Mouse (Mus musculus) erythroblast, embryonic 14.5 days (primary cell): Measurements from ENCODE around the gene Mfsd7a.

Experiments
- GATA1 ChIP-seq: IDR thresholded peaks from 2 replicates; pipeline ENCODE4 v1.6.1; 2012; ENCODE audit warnings: low read length, inconsistent platforms, mixed read lengths
- TAL1 ChIP-seq: IDR thresholded peaks from 3 replicates; pipeline ENCODE4 v1.6.1; 2012; ENCODE audit warnings: low read length, inconsistent platforms, mixed read lengths

DNA sequence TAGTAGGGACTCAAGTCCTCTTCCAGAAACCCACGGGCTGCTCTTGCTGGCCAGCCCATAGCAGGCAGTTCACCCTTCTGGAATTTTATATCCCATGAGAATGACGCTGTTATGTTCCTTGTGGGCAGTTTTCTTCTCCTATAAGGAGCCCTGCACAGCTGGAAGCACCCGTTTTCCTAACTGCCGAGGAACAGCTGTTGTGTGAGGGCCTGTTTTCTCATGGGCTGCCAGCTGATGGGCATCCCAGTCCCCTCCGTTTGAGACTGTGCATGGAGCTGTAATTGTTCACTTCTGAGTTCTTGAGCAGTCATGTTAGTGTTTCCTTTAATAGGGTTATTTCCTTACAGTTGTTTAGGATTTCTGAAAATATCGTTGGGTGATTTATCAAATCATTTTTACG, 20.9 kb upstream of the Mfsd7a start:
- TF ChIP-seq TAL1: no peak
- no peak for TF ChIP-seq GATA1
